Mouse (Mus musculus) T-helper 17 cell (primary cell): ENCODE data around the gene Fkbp15.

Experiments used
- in situ Hi-C, 2 experiments: fragments of 300-600 bp; cut with MboI, MseI; formaldehyde crosslinking; loops; 1 replicate in 1 of 2; 2 replicates in 1 of 2; pipeline ENCODE4 v1.15.1; 2025; ENCODE audit warnings: high pct_unique_total_duplicates in 2 of 2

The Fkbp15 gene

DNA sequence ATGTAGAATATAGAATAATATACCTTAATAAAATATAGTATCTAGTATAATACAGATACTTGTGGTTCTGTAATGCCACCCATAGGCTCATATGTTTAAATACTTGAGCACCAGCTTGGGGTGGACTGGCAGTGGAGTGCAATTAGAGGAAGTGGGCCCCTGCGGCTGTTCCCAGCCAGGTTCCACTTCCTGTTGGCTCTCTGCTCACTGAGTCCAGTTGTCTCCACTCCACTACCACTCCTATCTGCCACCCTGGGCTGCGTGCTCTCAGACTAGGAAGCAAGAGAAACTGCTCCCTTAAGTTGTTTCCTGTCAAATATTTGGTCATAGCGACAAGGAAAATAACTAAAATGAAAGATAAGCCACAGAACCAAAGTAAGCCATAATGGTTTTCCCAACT is 37.7 kb downstream of the Fkbp15 start:
- in situ Hi-C loops, result no loop called here

DNA sequence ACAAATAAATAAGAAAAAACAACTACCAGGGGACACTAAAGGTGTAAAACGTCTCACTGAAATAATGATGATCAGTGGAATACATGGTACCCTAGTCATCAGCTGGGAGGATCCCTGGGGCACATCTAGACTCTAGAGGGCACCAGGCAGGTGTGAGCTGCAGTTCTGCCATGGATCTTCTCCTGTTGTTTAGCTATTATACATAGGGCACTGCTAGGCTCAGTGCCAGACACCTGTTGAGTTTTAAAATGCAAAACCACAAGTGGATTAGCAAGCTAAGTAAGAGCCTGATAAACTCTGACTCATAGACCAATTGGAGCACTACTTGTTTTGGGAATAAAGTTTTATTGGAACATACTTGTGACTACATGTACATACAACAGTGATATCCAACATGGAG is 42.1 kb downstream of the Fkbp15 start:
- in situ Hi-C loops, result no loop called here

DNA sequence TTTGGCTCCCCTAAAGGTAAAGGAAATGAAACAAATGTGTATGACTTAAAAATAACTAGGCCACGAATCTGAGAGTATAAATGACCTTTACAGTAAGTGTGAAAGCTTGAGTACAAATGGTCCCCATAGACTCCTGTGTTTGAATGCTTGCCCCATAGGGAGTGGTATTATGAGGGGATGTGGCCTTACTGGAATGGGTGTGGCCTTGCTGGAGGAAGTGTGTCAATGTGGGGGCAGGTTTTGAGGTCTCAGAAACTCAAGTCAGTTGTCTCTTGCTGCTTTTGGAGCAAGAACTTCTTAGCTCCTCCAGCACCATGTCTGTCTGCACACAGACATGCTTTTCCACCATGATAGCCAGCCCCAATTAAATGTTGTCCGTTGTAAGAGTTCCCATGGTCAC is 43.9 kb downstream of the Fkbp15 start:
- in situ Hi-C loops, result no loop called here

DNA sequence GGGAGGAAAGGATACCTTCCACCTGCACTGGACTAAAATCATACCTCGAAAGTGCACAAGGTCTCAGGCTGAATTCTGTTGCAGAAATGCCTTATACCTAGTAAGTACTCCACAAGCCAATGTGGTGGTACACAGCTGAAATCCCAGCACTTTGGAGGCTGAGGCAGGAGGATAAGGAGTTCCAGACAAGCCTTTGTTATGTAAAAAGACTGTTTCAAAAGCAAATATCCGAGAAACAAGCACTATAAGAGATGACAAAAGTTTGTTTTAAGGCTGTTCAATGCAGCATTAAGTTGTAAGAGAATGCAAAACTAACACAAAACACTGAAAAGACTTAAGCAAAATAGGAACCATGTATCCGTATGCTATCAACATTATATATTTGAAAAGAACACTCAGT is 45.8 kb downstream of the Fkbp15 start:
- in situ Hi-C loops, result no loop called here

DNA sequence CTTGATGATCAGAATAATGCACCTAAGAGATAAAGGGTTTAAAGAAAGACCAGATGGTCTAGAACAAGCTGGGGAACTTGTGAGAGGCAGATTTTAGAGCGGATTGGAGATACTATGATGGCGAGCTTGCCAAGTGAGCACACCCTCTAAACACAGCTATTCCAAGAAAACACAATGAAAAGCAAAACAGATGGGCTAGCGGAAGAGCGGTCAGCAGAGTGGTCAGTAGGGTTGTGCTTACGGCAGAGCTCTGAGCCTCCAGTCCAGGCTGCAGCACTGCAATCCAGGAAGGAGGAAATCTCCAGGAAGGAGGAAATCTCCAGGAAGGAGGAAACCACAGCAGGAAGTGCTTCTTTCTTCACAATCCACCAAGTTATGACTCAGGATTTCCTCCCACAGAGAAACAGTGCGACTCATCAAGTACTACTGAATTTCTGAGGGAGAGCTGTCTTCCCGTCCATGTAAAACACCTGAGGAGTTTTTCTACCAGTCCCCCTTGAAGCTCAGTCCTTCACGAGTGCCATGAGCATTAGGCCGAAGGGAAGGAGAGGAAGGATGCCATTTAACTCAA is 46.6 kb downstream of the Fkbp15 start:
- in situ Hi-C loops, result no loop called here

DNA sequence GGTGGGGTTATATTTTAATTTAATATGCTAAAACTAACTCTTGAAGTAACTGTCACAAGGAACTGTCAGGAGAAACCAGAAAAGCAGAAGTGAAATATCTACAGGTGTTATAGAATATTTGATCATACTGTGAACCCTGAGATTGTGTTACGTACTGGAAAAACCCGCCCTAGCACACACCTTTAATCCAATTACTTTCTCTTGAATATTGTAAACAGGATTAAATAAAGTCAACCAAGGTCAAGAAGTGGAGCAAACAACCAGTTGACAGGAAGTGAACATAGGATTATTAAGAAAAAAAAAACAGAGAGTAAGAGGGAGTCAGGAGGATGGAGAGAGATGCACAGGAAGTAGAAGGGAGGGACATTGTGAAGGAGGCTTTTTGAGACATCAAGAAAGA is 47.5 kb downstream of the Fkbp15 start:
- in situ Hi-C loops, result no loop called here

DNA sequence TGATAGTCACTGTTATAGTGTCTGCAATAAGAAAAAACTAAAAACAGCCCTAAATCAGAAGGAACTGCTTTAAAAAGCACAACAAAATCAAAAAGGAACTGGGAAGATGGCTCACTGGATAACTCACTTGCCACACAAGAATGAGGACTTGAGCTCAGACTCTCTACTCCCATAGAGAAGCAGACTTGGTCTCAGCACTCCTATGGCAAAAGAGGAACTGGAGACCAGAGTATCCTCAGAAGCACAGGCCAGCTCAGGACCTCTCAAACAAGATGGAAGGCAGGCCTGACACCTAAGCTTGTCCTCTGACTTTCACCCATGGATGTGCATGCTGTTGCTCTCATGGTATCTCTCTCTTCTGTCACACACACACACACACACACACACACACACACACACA is 51.9 kb downstream of the Fkbp15 start:
- in situ Hi-C loops, result no loop called here

DNA sequence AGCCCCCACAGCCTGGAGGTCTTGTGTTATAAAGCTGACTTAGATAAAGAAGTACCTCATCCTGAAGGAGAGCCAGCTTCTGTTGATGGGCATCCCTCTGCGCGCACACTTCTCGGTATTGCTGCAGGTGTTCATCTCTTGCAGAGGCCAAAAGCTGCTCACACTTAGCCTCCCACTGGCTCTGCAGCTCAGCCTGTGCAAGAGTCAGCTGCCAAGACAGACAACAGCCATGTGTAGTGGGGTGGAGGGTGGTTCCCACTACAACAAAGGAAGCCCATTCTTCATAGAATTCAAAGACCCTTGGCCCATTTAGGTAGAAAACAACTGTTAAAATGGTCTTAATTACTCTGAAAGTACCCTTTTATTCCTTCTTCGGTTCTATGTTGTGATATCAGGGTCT is 53.5 kb downstream of the Fkbp15 start:
- in situ Hi-C loops, result no loop called here

DNA sequence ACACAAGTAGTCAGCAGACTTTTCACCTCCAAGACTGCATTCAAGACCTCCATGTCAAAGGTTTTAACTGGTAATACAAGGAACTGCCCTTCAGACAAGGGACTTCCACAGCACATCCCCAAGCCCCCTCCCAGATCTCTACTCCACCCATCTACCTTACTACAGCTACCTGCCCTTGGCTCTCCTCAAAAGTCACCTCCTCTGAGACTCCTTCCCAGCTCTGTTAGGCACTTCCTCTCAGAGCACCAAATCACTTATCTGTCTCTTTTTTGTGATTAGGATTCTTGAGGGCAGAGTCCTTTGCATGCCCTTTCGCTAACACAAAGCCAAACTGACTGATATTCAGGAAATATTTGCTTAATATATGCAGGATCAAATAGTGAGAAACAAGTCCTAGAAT is 54.0 kb downstream of the Fkbp15 start:
- in situ Hi-C loops, result no loop called here

DNA sequence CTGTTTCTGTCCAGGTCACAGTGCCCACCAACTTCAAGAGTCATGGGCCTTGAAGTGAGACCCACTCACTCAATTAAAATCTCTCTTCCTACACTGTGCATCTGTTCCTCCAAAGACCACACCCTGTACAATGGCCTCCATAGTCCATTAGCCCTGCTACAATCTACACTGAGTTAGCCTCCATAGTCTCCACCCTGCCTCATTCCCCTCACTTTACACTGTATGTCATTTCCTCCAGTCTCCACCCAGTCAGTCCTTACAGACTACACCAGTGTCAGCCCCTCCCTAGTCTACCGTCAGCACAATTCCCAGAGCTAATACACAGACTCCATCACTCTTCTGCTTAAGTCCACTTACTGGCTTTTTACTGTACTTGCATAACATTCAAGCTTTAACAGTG is 57.1 kb downstream of the Fkbp15 start:
- in situ Hi-C loops, result no loop called here

DNA sequence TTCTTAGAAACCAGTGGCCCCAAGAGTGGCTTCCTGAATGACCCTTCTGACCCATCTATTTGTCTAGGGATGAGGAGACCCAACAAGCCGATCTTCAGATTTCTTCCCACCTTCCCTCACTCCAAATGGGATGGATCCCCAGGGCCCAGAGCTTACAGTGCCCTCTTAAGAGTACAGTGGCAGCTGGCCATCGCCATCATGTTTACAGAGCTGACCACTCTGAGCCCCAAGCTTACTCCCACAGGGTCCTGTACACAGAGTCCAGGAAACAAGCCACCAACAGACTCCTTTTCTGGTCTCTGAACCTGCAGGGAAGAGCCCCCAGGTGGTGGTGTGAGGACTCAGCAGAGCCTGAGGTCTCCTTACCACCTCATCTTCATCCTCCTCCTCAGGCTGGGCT is 57.6 kb downstream of the Fkbp15 start:
- in situ Hi-C loops, result no loop called here

DNA sequence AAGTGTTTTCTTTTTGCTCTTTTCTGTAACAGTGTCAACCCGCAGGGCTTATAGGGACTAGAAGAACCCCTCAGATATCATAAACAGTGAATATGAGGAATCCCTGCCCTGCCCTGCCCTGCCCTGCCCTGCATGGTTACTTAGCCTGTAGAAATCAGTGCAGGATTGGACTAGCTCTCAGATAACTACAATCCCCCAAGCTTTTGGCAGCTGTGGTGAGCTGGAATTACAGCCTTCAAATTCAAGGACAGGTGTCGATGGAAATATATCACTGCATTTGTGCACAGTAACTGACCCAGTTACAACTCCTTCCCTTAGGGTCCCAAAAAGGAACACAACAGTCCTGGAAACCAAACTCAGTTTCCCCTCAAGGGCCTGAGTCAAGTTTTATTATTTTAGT is 60.3 kb downstream of the Fkbp15 start:
- in situ Hi-C loops, result no loop called here

DNA sequence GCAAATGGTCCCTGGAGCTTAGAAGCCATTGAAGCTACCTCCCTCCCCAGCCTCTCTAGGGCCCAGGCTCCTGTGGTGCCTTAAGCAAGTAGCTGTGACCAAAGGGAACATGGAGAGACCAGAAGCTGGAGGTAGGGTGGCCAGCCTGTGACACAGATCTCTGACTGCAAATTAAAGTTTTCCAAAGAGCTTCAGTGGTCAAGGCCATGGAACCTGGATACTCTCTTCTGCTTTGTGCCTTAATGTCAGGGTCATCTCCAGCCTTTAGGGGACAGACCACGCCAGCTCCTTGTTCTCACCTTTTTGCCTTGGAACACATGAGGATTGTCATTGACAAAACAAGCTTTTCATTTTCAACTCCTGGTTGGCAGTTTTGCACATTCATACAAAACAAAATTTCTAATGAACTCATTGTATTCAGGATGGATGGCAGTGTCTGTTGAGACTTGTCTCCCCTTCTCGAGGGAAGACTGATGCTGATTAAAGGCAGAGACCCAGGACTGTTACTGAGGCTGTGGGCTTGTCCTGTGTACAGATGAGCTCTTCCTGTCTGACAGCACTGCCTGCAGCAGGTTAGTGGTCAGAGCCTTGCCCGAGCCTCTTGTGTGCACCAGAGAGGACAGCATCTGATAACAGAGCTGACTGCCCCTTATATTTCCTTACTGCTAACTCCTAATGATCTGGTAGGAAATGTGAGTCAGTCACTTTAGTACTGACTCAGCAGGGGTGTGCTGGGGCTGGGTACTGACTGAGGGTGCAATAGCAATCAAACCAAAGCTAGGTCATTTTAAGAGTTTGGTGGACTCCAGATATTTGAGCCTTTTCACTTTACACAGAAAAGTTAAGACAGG is 62.8 kb downstream of the Fkbp15 start:
- in situ Hi-C loops, result no loop called here

DNA sequence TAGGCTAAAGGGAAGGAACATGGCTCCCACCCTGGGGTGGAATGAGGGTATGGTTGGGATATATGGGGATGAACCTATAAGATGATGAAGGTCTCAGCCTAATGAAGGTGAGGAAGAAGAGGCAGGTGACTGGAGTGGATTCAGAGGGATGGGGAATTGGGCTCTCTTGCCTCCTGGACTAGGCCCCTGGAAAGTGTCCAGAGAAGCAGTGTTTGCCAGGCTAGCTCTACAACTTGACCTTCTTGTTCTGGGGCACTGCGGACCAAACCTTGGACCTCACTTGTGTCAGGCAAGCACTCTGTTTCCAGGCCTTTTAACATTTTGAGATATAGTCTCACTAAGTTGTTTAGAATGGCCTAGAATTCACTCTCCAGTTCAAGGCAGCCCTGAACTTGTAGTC is 65.6 kb downstream of the Fkbp15 start:
- in situ Hi-C loops, result no loop called here

DNA sequence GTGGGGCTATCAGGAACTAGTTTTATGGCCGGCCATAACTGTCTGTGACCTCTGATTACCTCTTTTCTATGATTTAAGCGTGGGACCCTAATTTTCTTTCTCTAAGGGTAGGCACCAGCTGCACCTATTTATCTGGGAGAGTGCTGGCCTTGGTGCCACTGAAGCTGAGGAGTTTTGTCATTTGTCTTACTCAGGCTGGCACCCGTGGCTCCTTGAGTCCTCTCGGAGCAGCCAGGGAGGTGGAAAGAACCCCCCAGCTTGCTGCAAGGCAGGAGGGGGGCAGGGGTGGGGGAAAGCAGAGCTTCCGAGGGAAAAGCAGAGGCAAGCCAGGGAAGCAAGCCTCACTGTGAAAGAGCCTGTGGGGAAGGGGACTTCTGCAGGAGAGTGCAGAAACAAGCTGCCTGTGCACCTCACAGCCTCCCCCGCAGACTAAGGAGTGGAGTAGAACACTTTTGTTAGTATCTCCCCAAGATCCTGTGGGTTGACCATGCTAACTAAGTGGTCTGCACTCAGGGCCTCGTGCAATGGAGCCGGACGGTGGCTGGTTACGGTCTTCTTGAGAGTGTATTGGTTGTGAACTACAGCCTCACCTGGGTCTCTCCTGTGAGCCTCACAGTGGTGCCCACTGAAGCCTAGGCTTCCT is 67.0 kb downstream of the Fkbp15 start:
- in situ Hi-C loops, result no loop called here

DNA sequence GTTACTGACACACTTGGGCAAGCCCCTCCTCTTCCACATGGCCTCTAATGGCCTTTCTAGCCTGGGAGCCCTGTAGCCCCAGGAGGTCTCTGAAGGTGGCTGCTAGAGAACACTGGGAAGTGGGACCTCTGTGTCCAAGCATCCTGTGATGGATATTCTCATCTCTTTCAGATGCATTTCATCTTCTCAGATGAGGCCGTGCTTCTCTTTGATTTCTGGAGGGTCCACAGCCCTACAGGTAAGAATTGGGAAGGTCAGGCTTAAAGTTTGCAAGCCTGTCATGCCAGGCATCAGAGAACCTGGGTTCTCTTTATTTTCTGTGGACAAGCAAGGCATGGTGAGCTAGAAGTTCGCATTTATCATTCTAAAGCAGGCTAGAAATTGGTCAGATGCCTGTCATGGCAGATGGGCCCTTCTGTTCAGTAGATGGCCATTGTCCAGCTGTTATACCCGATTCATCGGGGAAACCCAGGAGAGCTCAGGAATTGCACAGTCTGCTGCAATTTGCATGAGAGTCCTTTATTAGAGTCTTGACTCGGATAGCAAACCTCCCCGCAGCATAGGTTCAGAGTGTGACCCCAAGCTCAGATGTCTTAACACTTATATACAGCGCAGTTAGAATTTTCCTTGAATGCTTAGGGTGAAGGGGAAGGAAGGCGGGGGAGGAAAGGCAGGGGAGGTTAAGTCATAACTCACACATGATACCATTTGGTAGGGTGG is 67.7 kb downstream of the Fkbp15 start:
- in situ Hi-C loops, result no loop called here

DNA sequence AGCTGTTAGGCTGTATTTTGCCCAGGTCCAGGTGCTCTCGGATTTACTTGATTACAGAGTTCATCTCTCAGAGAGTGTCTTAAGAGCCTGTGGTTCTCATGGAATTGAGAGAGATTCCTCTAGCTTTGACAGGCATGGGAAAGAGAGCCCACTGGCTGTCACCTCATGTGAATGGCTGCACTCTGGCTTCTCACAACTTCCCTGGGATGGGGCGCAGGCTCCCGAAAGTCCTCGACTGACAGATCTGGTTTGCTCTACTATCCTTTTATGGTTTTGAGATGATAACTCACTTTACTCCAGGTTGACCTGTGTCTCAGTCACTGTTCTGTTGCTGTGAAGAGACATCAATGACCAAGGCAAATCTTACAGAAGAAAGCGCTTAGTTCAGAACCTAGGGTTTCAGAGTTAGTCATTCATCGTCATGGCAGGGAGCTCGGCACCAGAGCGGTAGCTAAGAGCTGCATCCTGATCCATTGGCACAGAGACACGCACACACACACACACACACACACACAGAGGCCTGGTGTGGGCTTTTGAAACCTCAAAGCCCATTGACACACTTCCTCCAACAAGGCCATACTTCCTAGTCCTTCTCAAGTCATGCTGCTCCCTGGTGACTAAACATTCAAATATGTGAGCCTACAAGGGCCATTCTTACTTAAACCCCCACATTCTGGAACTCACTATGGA is 69.4 kb downstream of the Fkbp15 start:
- in situ Hi-C loops, result no loop called here

DNA sequence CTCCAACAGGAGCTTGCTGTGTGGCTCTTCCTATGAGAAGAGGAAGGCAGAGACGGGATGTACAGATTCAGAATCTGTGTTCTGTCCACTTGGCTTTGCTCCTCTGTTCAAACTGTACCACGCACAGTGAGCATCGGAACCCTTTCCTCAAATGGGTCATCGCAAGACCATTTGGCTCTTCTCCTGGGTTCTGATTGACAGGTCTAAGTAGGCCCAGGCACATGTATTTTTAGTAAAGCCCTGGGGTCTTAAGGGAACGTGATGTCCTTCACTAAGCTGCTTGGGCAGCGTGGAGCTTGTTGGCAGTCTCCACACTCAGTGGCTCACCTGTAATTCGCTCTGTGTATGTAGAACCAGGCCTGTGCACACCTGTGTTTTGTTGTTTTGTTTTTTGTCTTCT is 71.1 kb downstream of the Fkbp15 start:
- in situ Hi-C loops, result no loop called here

DNA sequence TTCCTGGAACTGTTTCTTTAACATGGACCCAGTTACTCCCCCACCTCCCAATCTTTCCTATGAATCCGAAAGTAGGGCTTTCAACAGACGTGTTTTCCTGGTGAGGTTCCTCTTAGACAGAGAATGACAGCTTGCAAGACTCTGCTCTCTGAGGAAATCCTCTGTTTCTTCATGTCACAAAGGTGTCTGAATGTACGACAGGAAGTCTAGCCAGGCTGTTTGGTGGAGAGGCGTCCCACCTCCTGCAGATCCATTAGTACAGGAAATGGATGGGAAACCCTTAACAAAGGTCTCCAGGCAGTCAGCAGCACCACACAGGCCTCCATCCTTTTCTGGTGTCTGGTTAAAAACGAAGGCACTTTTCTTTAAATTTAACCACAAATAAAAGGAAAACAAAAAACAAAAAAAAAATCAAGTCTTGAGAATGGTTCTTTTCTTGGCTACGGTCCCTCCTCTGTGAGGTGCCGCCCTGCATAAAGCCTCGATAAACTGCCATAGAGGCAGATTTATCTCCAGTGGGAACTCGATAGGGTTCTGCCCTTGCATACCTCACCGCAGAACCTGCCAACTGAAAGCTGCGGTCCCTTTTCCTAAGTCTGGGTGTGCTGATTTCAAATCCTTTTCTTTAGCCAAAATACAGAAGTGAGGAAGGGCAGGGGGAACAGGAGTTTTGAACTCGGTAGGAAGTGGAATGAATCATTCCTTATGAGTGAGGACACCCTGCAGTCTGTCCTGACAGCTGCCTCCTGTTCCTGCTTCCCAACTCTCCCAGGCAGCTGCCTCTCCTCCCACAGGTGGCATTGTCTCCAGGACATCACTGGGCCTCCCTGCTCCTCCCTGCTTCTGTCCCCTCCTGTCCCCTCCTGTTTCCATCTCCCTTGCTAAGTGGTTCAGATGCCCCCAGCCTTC is 73.1 kb downstream of the Fkbp15 start:
- in situ Hi-C loops, result no loop called here

DNA sequence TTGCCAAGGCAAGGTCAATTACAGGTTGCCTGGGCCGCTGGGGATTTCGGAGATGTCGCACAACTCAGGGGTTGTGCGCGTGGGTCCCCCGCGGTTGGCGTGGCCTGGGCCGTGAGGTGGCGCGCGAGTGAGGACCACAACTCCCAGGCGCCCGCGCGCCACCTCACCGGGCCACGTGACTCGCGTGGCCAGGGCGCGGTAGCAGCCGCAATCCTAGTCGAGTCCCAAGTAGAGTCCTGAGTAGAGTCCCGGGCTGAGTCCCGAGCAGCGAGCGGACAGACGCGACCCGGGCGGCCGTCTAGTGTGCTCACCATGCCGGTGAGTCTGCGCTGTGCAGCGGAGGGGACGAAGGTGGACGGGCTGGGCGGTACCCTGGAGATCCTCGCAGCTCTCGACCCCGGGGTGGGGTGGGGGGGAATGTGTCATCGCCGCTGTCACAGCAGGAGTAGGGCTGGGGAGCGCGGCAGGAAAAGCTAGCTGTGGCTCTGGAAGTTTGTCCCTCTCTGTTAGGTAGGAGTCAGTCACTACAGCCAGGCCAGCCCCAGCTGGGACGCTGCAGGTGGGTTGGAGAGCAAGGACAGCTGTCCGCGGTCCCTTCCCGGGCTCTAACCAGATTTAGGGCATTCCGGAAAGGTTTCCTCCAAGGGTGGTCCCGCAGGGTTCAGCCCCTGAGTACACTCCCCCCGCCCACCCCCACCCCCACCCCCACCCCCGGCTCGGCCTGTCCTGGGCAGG is 73.9 kb downstream of the Fkbp15 start:
- in situ Hi-C loops, result no loop called here
